Mouse (Mus musculus): ENCODE measurements around the gene Ccdc177. TPM values are rescaled to one million over a fixed set of nuclear protein-coding genes. Genes with fewer than 3 reads are reported as not detected.
A peak's percentile ranks its signal among the peaks of the same experiment; 100 is the strongest.

Ccdc177 gene
- total and polyA plus RNA-seq, 2 experiments from 2014 or later = not detected

DNA sequence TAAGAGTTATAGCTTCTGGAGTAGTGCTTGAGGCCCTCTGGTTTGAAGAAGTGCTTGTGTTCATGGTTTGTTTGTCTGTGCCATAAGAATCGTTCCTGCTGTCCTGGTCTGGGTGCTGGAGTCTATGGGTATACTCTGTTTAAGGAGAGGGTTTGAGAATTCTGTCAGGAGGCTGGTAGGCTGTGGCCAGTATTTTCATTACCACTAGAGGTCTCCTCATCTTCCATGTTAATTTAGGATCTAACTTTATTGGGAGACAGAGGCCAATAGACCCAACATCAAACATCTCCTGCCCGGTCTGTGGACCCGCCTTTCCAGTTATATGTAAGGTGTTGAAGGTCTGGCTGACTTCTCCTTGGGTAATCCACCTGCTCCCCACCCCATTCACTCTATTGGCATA, 22.4 kb upstream of the Ccdc177 start:
- Histone ChIP-seq H3K4me3 (ENCODE audit: low read depth, low read length) (no peak overlapping the region), H3K4me1 (ENCODE audit: control insufficient read depth, insufficient read depth) (no peaks in the 10 kb centered on the region), H3K4me2 (ENCODE audit: low read depth, low read length) (no peak overlapping the region), H3K36me3 (replicated peaks; ENCODE audit: control insufficient read depth, insufficient read depth, low read length) (no peaks in the 10 kb centered on the region), H3K9me3 (replicated peaks; ENCODE audit: control insufficient read depth, low read length) (no peaks in the 10 kb centered on the region), H3K27me3 (ENCODE audit: control insufficient read depth, insufficient read depth, low read length) (no peaks in the 10 kb centered on the region), H3K27ac (ENCODE audit: low read depth) (no peak overlapping the region), H3K9ac (replicated peaks; ENCODE audit: low read depth, low read length) (no peak overlapping the region)
- DNase-seq (ENCODE audit: low spot score) (peak; percentile 24), ATAC-seq (ENCODE audit: insufficient read depth, low read depth) (no peak)
- WGBS = 37% methylated on average over 3 of the region's 3 CpGs
- TF ChIP-seq EP300 (IDR thresholded peaks at IDR 0.05; ENCODE audit: low read depth) (no peak), CTCF (IDR thresholded peaks at IDR 0.05; ENCODE audit: low read depth) (peak; percentile 48)

GRCm38 (mm10) chr12:80782190-80782589, 21.7 kb upstream of the Ccdc177 start:
- no peak overlapping the region for H3K4me3 ChIP-seq (ENCODE audit: low read depth, low read length)
- WGBS = 31% methylated on average over 3 of the region's 3 CpGs
- no peaks in the 10 kb centered on the region for H3K27me3 ChIP-seq (ENCODE audit: control insufficient read depth, insufficient read depth, low read length)
- no peaks in the 10 kb centered on the region for H3K9me3 ChIP-seq (replicated peaks; ENCODE audit: control insufficient read depth, low read length)
- no peak overlapping the region for H3K4me2 ChIP-seq (ENCODE audit: low read depth, low read length)
- no peaks in the 10 kb centered on the region for H3K36me3 ChIP-seq (replicated peaks; ENCODE audit: control insufficient read depth, insufficient read depth, low read length)
- DNase-seq (ENCODE audit: low spot score) (no peak), ATAC-seq (ENCODE audit: insufficient read depth, low read depth) (no peak)
- H3K27ac ChIP-seq (ENCODE audit: low read depth) = no peak overlapping the region
- no peaks in the 10 kb centered on the region for H3K4me1 ChIP-seq (ENCODE audit: control insufficient read depth, insufficient read depth)
- TF ChIP-seq EP300 (IDR thresholded peaks at IDR 0.05; ENCODE audit: low read depth) = no peak
- TF ChIP-seq CTCF (IDR thresholded peaks at IDR 0.05; ENCODE audit: low read depth) = no peak
- H3K9ac ChIP-seq (replicated peaks; ENCODE audit: low read depth, low read length) = no peak overlapping the region

- Histone ChIP-seq H3K9me3 (replicated peaks; ENCODE audit: control insufficient read depth, low read length) (no peaks in the 10 kb centered on the region), H3K4me2 (ENCODE audit: low read depth, low read length) (no peak overlapping the region), H3K27ac (ENCODE audit: low read depth) (no peak overlapping the region), H3K9ac (replicated peaks; ENCODE audit: low read depth, low read length) (no peak overlapping the region), H3K4me3 (ENCODE audit: low read depth, low read length) (no peak overlapping the region), H3K27me3 (ENCODE audit: control insufficient read depth, insufficient read depth, low read length) (no peaks in the 10 kb centered on the region), H3K36me3 (replicated peaks; ENCODE audit: control insufficient read depth, insufficient read depth, low read length) (no peaks in the 10 kb centered on the region), H3K4me1 (ENCODE audit: control insufficient read depth, insufficient read depth) (no peaks in the 10 kb centered on the region)
- 89% methylated on average over 4 of the region's 4 CpGs for WGBS
- TF ChIP-seq EP300 (IDR thresholded peaks at IDR 0.05; ENCODE audit: low read depth) (no peak), CTCF (IDR thresholded peaks at IDR 0.05; ENCODE audit: low read depth) (no peak)
- no peak for ATAC-seq (ENCODE audit: insufficient read depth, low read depth)
- no peak for DNase-seq (ENCODE audit: low spot score)
Observed at GRCm38 (mm10) chr12:80779760-80780159, 19.3 kb upstream of the Ccdc177 start.

- H3K36me3 ChIP-seq (replicated peaks; ENCODE audit: control insufficient read depth, insufficient read depth, low read length) = no peaks in the 10 kb centered on the region
- ATAC-seq (ENCODE audit: insufficient read depth, low read depth) (peak; percentile 39; the same call in 1 of the 2 replicates), DNase-seq (ENCODE audit: low spot score) (no peak)
- no peaks in the 10 kb centered on the region for H3K4me1 ChIP-seq (ENCODE audit: control insufficient read depth, insufficient read depth)
- peak overlapping the region; percentile 48 for H3K4me2 ChIP-seq (ENCODE audit: low read depth, low read length)
- no peaks in the 10 kb centered on the region for H3K9me3 ChIP-seq (replicated peaks; ENCODE audit: control insufficient read depth, low read length)
- H3K27me3 ChIP-seq (ENCODE audit: control insufficient read depth, insufficient read depth, low read length) = no peaks in the 10 kb centered on the region
- 28% methylated on average over 16 of the region's 16 CpGs for WGBS
- TF ChIP-seq CTCF (IDR thresholded peaks at IDR 0.05; ENCODE audit: low read depth) = no peak
- no peak for TF ChIP-seq EP300 (IDR thresholded peaks at IDR 0.05; ENCODE audit: low read depth)
- peak overlapping the region; percentile 7; the same call in 1 of the 2 replicates for H3K4me3 ChIP-seq (ENCODE audit: low read depth, low read length)
- H3K27ac ChIP-seq (ENCODE audit: low read depth) = no peak overlapping the region
- H3K9ac ChIP-seq (replicated peaks; ENCODE audit: low read depth, low read length) = no peak overlapping the region
Observed at GRCm38 (mm10) chr12:80778188-80778936, 17.9 kb upstream of the Ccdc177 start.

DNA sequence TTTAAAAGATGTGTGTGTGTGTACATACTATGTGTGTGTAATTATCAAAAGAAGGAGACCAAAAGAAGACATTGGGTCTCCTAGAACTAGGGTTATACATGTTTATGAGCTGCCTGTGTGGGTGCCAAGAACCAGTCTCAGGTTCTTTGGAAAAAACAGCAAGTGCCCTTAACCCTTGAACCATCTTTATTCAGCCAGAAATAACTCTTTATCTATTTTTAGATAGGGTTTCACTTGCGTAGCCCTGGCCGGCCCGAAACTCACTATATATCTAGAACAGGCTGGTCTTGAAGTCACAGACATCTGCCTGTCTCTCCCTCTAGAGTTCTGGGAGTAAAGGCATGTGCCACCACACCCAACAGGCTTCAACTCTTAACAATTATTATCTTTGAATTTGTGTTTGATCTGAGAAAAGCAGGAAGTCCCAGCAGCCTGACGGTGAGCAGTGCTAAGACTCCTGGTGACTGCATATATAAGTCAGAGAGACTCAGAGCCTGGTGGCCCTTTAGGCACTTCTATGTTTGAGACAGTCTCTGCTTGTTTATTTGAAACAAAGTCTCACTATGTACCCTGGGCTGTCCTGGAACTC, 15.7 kb upstream of the Ccdc177 start:
- no peak overlapping the region for H3K4me2 ChIP-seq (ENCODE audit: low read depth, low read length)
- H3K9me3 ChIP-seq (replicated peaks; ENCODE audit: control insufficient read depth, low read length) = no peaks in the 10 kb centered on the region
- no peak for ATAC-seq (ENCODE audit: insufficient read depth, low read depth)
- DNase-seq (ENCODE audit: low spot score) = no peak
- TF ChIP-seq CTCF (IDR thresholded peaks at IDR 0.05; ENCODE audit: low read depth) = no peak
- no peak for TF ChIP-seq EP300 (IDR thresholded peaks at IDR 0.05; ENCODE audit: low read depth)
- no peak overlapping the region for H3K9ac ChIP-seq (replicated peaks; ENCODE audit: low read depth, low read length)
- no peak overlapping the region for H3K4me3 ChIP-seq (ENCODE audit: low read depth, low read length)
- no peak overlapping the region for H3K27ac ChIP-seq (ENCODE audit: low read depth)
- no peaks in the 10 kb centered on the region for H3K27me3 ChIP-seq (ENCODE audit: control insufficient read depth, insufficient read depth, low read length)
- WGBS = 29% methylated on average over 4 of the region's 4 CpGs
- H3K36me3 ChIP-seq (replicated peaks; ENCODE audit: control insufficient read depth, insufficient read depth, low read length) = no peaks in the 10 kb centered on the region
- no peaks in the 10 kb centered on the region for H3K4me1 ChIP-seq (ENCODE audit: control insufficient read depth, insufficient read depth)
